Mouse (Mus musculus) testis, adult 2 months (tissue): ENCODE data around the gene Lrcol1. TPM values are rescaled to one million over a fixed set of nuclear protein-coding genes. Genes with fewer than 3 reads are reported as not detected.

Experiments used
- H3K27ac ChIP-seq: fragments of 200-500 bp; 2 replicates; pipeline ENCODE4 v1.5.1; 2012; ENCODE audit warnings: low read depth, low read length; ENCODE audit not compliant: control insufficient read depth, insufficient read depth
- H3K27me3 ChIP-seq: fragments of 200-500 bp; 2 replicates; pipeline ENCODE4 v1.6.1; 2012; ENCODE audit warnings: mild to moderate bottlenecking, low read length, moderate library complexity; ENCODE audit not compliant: control insufficient read depth, insufficient read depth
- H3K36me3 ChIP-seq: fragments of 200-500 bp; 2 replicates; pipeline ENCODE4 v1.6.1; 2012; ENCODE audit warnings: mild to moderate bottlenecking, low read length; ENCODE audit not compliant: control insufficient read depth, insufficient read depth
- H3K4me1 ChIP-seq: fragments of 200-500 bp; 2 replicates; pipeline ENCODE4 v1.6.1; 2012; ENCODE audit warnings: low read length; ENCODE audit not compliant: control insufficient read depth, insufficient read depth
- H3K4me3 ChIP-seq: fragments of 200-500 bp; 2 replicates; pipeline ENCODE4 v1.5.1; 2012; ENCODE audit warnings: low read depth, mild to moderate bottlenecking, low read length, moderate library complexity, mixed read lengths; ENCODE audit not compliant: control insufficient read depth
- CTCF ChIP-seq: fragments of 200-500 bp; IDR thresholded peaks from 2 replicates; pipeline ENCODE4 v1.5.1; 2012; ENCODE audit warnings: low read depth, mild to moderate bottlenecking, inconsistent platforms, low read length, moderate library complexity; ENCODE audit not compliant: control insufficient read depth, insufficient read depth, insufficient replicate concordance
- POLR2A ChIP-seq: fragments of 200-500 bp; IDR thresholded peaks from 2 replicates; pipeline ENCODE4 v1.6.1; 2012; ENCODE audit warnings: low read depth, mild to moderate bottlenecking, inconsistent platforms, low read length, moderate library complexity; ENCODE audit not compliant: control insufficient read depth
- polyA plus RNA-seq: library from polyadenylated mRNA; depleted of rRNA; stranded (reverse); fragments of >200 nt; gene quantifications from 2 replicates; pipeline ENCODE4 v1.2.3, GENCODE M21; 2012

Lrcol1 gene
- polyA plus RNA-seq, 1 experiment = 0.93 TPM

DNA sequence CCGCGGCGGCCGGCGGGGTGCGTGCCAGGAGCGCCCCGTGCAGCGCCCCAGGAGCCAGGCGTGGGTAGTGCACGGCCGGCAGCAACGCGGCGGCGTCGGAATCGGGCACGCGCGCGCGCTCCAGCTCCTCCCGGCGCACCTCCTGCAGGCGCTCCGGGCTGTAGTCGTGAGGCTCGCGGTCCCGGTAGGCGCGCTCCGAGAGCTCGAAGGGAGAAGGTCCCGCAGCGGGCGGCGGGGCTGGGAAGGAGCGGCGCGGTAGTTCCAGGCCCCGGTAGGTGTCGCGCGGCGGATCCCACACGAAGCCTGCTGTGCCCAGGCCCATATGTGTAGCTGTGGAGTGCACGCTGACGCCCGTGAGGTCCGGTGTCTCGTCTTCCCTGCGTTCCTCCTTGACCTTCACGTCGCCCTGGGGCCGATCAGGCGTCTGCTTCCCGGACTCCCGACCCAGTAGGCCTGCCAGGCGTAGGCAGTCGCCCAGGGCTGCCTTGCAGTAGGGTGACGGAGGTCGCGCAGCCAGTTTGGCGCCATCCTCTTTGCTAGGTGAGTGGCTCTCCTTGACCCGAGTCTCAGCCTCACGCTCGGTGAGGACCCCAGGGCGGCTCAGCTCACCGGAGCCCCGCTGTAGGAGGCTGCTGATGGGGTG lies 18.8 kb downstream of the Lrcol1 start:
- TF ChIP-seq POLR2A = no peak
- TF ChIP-seq CTCF = no peak
- Histone ChIP-seq H3K27ac (no peak overlapping the region), H3K27me3 (no peaks in the 10 kb centered on the region), H3K36me3 (no peaks in the 10 kb centered on the region), H3K4me3 (peak overlapping the region; percentile 72), H3K4me1 (peaks cover 12% of the 10 kb centered on the region)

DNA sequence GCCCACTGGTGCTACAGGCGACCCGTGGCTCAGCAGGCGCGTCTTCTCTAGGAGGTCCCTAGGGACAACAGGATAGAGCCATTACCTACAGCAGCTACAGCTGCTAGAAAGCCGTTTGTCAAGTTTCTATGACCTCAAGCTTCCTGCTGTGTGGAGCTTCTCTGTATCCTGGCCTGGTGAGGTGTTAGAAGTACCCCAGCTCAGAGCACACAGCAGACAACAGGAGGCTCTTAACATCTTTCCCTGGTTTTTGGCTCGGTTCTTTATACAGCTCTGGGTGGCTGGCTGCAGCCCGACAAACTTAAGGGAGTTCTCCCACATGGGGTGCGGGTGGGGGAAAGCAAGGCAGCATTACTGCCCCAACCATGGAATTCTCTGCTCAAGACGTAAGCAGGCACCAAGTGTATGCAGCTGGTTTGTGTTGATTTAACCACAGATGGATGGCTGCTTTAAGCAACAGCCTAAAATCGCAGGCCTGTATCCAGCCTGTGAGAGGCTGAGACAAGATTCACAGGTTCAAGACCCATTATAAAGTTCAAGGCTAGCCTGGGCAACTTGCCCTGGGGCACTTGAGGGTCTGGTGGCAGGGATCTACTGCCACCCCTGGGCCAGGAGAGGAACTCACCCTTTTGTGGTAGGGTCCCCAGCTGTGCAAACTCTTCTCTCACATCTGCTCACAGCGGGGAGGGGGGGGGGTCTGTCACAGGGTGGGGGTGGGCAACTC lies 19.5 kb downstream of the Lrcol1 start:
- Histone ChIP-seq H3K36me3 (no peaks in the 10 kb centered on the region), H3K4me3 (no peak overlapping the region; the same call in 1 of the 2 replicates), H3K27me3 (no peaks in the 10 kb centered on the region), H3K4me1 (peaks cover 12% of the 10 kb centered on the region), H3K27ac (no peak overlapping the region)
- TF ChIP-seq CTCF (no peak; the same call in 1 of the 2 replicates), POLR2A (no peak)

DNA sequence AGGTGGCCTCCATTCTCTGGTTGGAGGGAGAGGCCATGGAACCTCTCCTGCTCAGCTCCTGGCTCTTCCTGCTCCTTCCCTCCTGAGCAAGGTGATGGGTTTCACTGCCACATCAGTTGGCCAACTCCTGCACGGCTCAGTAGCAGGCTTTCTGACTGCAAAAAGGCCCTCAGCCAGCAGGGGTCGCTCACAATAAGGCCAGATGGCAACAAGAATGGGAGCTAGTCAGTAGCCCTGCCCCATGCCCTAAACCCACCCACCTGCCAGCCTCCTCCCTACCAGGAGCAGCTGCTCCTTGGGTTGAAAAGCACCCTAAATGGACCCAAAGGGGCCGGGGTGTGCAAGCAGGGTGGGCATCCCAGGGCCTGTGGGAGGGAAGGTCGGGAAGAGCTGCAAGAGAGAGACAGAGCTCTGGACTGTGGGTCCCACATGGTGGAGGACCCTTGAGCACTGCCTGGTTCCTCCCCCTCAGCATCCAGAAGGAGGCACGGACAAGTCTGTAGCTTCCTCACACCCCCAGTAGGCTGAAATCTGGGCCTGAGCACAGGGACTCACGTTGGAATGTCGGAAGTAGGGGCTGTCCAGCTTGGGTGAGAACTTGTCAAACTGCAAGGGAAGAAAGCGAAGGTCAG lies 32.4 kb downstream of the Lrcol1 start:
- Histone ChIP-seq H3K4me1 (peaks cover 9% of the 10 kb centered on the region), H3K4me3 (no peak overlapping the region), H3K27ac (no peak overlapping the region), H3K36me3 (no peaks in the 10 kb centered on the region), H3K27me3 (no peaks in the 10 kb centered on the region)
- TF ChIP-seq CTCF (peak; percentile 62; the same call in 1 of the 2 replicates), POLR2A (no peak)

DNA sequence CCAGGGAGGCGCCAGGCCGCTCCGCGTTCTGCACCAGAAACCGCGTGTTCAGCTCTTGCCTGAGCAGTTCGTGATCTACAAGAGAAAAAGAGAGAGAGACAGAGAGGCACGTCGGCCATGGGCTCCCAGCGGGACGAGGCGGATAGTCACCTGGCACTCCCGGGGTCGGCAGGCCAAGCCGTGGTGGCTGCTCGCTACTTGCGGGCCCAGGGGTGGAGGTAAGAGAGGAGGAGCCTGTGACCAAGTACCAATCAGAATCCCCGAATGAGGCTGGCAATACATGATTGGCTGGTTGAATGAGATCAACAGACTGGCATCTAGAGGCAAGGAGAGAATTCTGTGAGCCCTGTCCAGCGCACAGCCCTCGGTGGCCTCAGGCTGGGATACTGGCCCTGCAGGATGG lies 33.7 kb downstream of the Lrcol1 start:
- H3K4me3 ChIP-seq = no peak overlapping the region
- no peaks in the 10 kb centered on the region for H3K27me3 ChIP-seq
- TF ChIP-seq CTCF = no peak
- TF ChIP-seq POLR2A = no peak
- H3K27ac ChIP-seq = no peak overlapping the region
- peaks cover 9% of the 10 kb centered on the region for H3K4me1 ChIP-seq
- no peaks in the 10 kb centered on the region for H3K36me3 ChIP-seq

DNA sequence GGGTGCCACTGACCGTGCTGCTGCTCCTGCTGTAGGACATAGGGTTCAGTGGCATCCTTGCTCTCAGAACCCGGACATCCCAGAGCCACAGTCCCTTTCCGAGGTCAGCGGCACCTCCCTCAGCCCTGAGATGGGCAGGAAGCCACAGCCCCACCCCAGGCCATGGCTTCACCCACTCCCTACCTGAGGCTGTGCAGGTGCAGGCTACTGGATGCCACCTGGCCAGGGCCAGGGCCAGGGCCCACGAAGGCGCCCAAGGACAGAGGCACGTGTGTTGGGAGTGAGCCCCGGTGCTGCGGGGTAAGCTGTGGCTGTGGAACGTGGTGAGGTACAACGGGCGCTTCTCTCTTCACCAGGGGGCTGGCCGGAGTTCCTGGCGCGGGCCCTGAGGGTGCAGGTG lies 34.6 kb downstream of the Lrcol1 start:
- TF ChIP-seq POLR2A (no peak), CTCF (no peak)
- Histone ChIP-seq H3K27ac (no peak overlapping the region), H3K27me3 (no peaks in the 10 kb centered on the region), H3K4me1 (peaks cover 9% of the 10 kb centered on the region), H3K4me3 (no peak overlapping the region), H3K36me3 (no peaks in the 10 kb centered on the region)

DNA sequence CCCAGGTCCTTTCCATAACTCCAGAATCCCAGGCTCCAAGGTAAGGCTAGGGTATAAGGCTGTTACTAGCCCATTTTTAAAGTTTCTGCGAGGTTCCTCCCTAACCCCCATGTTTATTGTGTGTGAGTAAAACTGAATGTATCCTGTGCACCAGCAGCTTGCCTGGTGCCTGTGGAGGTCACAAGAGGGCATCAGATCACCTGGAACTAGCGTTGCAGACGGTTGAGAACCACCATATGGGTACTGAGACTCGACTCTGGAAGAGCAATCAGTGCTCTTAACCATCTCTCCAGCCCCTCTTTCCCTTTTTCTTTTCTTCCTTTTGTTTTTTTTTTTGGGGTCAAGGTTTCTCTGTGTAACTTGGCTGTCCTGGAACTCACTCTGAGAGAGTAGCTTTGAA lies 35.3 kb downstream of the Lrcol1 start:
- H3K4me3 ChIP-seq = no peak overlapping the region
- H3K36me3 ChIP-seq = no peaks in the 10 kb centered on the region
- TF ChIP-seq POLR2A = no peak
- TF ChIP-seq CTCF = no peak
- no peak overlapping the region for H3K27ac ChIP-seq
- H3K4me1 ChIP-seq = peaks cover 13% of the 10 kb centered on the region
- no peaks in the 10 kb centered on the region for H3K27me3 ChIP-seq

DNA sequence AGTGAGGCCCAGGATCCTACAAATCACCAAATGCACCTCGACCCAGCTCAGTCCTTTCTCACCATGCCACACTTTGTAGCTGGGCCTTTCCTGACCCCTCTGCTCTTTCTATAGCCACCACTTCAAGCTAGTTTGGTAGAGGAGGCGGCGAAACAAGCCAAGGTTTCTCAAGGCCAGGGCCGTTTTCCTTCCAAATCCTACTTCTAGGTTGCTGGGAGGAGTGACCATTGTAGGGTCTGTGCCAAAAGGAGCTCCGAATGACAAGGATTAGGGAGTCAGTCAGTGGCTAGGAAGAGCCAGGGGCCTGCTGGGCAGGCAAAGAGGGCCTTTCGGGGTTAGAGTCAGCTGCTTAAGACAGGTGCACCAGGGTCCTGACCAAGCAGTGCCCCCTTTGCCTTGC lies 40.0 kb downstream of the Lrcol1 start:
- TF ChIP-seq CTCF (no peak), POLR2A (no peak)
- Histone ChIP-seq H3K27ac (no peak overlapping the region), H3K36me3 (no peaks in the 10 kb centered on the region), H3K4me1 (peaks cover 19% of the 10 kb centered on the region), H3K4me3 (no peak overlapping the region), H3K27me3 (no peaks in the 10 kb centered on the region)
